Mouse (Mus musculus): ENCODE data around the gene Asb2. TPM values are rescaled to one million over a fixed set of nuclear protein-coding genes. Genes with fewer than 3 reads are reported as not detected.

Gene Asb2
- polyA plus RNA-seq, 1 experiment from 2014 or later = 1.8 TPM

DNA sequence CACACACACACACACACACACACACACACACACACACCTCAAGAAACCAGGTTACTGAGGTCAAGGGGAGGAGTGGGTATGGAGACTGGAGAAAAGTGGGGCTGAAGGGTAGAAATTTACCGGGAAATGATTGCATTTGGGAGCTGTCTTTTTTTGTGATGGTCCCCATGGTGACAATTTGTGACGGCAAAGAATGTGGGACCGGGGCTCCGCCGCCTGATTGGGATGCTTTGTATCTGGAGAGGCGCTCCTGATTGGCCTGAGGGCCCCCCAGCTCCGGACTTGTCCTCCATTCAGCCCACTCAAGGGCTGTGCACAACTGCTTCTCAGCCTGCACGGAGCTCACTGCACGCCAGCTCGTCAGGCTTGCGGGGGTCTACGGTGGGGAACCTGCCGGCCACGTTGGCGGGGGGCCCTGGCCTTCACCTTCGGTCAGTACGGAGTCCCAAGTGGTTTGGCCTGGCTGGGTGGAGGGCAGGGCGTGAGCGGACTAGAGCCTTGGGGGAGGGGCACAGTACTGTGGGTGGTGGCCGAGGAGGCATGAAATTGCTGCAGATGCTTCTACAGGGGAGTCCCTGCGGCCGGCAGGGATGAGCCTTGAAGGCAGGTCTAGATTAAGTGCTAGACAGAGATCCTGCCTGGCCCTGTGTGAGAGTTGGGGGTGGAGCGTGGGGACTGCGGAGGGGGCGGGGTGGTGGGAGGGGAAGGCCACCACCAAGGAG lies 41.0 kb downstream of the Asb2 start:
- no peak overlapping the region for H3K27ac ChIP-seq
- DNase-seq (ENCODE audit: low spot score) (no peak), ATAC-seq (replicated peaks; ENCODE audit: low FRiP score, low read depth) (peak; percentile 30)
- H3K4me1 ChIP-seq (replicated peaks; ENCODE audit: insufficient read depth, low read length) = peaks cover 5% of the 10 kb centered on the region; the same call in 1 of the 2 replicates
- H3K9me3 ChIP-seq (replicated peaks; ENCODE audit: low read length) = no peaks in the 10 kb centered on the region
- H3K4me3 ChIP-seq (replicated peaks; ENCODE audit: low read depth, low read length) = no peak overlapping the region
- 0 out of 2 replicates have a peak, but pooled peaks cover 9% of the 10 kb centered on the region for H3K27me3 ChIP-seq (ENCODE audit: insufficient read depth, low read length)
- 8% methylated on average over 25 of the region's 25 CpGs for WGBS
- peak overlapping the region; percentile 46 for H3K4me2 ChIP-seq (ENCODE audit: low read length)
- peak overlapping the region; percentile 23; the same call in 1 of the 2 replicates for H3K9ac ChIP-seq (ENCODE audit: low read depth, low read length)
- no peaks in the 10 kb centered on the region for H3K36me3 ChIP-seq (ENCODE audit: insufficient read depth, low read length)
- no peak for TF ChIP-seq CTCF (IDR thresholded peaks at IDR 0.05; ENCODE audit: low read depth)

DNA sequence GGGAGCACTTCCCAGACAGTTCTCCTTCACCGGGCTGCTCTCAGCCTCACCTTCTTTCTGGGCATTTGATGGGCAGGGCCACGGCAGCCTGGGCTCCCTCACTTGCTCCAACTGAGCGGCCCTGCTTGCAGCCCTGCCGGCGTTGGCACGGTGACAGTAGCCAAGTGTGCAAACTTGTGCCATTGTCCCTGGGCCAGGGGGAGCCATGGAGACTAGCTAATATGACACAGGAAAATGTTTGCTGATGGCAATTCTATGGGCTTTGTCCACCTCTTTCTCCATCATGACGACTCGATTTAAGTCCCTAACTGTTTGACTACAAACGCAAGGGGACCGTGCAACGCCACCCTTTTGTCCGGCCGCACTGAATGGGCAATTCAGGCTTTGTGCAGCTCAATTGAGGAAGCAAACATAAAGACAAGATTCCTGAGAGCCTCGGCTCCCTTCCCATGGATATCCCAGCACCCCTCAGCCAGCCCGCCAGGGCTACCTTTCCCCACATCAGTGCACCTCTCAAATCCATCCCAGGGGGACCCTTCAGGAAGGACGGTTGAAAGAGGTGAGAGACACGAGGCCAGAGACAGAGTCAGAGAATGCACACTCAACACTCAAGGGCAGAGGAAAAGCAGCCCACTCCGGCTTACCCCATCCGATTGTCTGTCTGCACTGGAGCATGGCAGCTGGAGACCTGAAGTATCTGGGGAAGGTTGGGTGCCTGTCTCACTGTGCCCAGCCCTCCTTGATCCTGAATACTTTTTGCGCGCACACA lies 41.7 kb downstream of the Asb2 start:
- H3K4me3 ChIP-seq (replicated peaks; ENCODE audit: low read depth, low read length) = no peak overlapping the region
- H3K27ac ChIP-seq = no peak overlapping the region
- 0 out of 2 replicates have a peak, but pooled peaks cover 9% of the 10 kb centered on the region for H3K27me3 ChIP-seq (ENCODE audit: insufficient read depth, low read length)
- WGBS = 59% methylated on average over 21 of the region's 21 CpGs
- no peak overlapping the region for H3K4me2 ChIP-seq (ENCODE audit: low read length)
- no peak for DNase-seq (ENCODE audit: low spot score)
- peaks cover 5% of the 10 kb centered on the region; the same call in 1 of the 2 replicates for H3K4me1 ChIP-seq (replicated peaks; ENCODE audit: insufficient read depth, low read length)
- H3K9me3 ChIP-seq (replicated peaks; ENCODE audit: low read length) = no peaks in the 10 kb centered on the region
- no peak for ATAC-seq (replicated peaks; ENCODE audit: low FRiP score, low read depth)
- no peaks in the 10 kb centered on the region for H3K36me3 ChIP-seq (ENCODE audit: insufficient read depth, low read length)
- TF ChIP-seq CTCF (IDR thresholded peaks at IDR 0.05; ENCODE audit: low read depth) = no peak
- H3K9ac ChIP-seq (ENCODE audit: low read depth, low read length) = no peak overlapping the region

DNA sequence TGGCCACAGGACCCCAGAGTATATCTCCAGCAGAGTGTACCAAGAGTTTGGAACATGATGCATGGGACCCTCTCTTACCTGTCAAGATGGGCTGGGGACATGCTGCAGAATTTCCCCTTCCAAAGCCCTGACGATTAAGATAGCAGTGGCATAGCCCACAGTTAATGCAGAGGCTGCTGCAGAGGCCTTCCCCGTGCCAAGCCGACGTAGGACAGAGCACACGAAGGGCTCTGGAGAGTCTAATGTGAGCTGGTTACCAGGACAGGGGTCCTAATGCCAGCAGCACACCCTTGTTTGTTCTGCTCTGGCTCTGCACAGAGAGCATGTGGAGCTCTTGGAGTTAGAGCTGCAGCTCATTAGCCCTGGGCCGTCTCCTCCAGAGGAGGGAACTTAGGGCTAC lies 42.5 kb downstream of the Asb2 start:
- Histone ChIP-seq H3K4me3 (replicated peaks; ENCODE audit: low read depth, low read length) (no peak overlapping the region), H3K9ac (ENCODE audit: low read depth, low read length) (no peak overlapping the region), H3K27ac (no peak overlapping the region), H3K4me1 (replicated peaks; ENCODE audit: insufficient read depth, low read length) (peaks cover 5% of the 10 kb centered on the region; the same call in 1 of the 2 replicates), H3K36me3 (ENCODE audit: insufficient read depth, low read length) (no peaks in the 10 kb centered on the region), H3K27me3 (ENCODE audit: insufficient read depth, low read length) (0 out of 2 replicates have a peak, but pooled peaks cover 9% of the 10 kb centered on the region), H3K9me3 (replicated peaks; ENCODE audit: low read length) (no peaks in the 10 kb centered on the region), H3K4me2 (ENCODE audit: low read length) (no peak overlapping the region)
- no peak for TF ChIP-seq CTCF (IDR thresholded peaks at IDR 0.05; ENCODE audit: low read depth)
- 84% methylated on average over 6 of the region's 6 CpGs for WGBS
- ATAC-seq (replicated peaks; ENCODE audit: low FRiP score, low read depth) (no peak), DNase-seq (ENCODE audit: low spot score) (no peak)

GRCm38 (mm10) chr12:103311921-103312320 lies 43.9 kb downstream of the Asb2 start:
- WGBS = 79% methylated on average over 8 of the region's 8 CpGs
- no peak for DNase-seq (ENCODE audit: low spot score)
- H3K27me3 ChIP-seq (ENCODE audit: insufficient read depth, low read length) = 0 out of 2 replicates have a peak, but pooled peaks cover 9% of the 10 kb centered on the region
- peaks cover 5% of the 10 kb centered on the region; the same call in 1 of the 2 replicates for H3K4me1 ChIP-seq (replicated peaks; ENCODE audit: insufficient read depth, low read length)
- no peak overlapping the region for H3K27ac ChIP-seq
- no peaks in the 10 kb centered on the region for H3K36me3 ChIP-seq (ENCODE audit: insufficient read depth, low read length)
- no peak for TF ChIP-seq CTCF (IDR thresholded peaks at IDR 0.05; ENCODE audit: low read depth)
- H3K4me3 ChIP-seq (replicated peaks; ENCODE audit: low read depth, low read length) = no peak overlapping the region
- no peak overlapping the region for H3K9ac ChIP-seq (ENCODE audit: low read depth, low read length)
- H3K9me3 ChIP-seq (replicated peaks; ENCODE audit: low read length) = no peaks in the 10 kb centered on the region
- no peak for ATAC-seq (replicated peaks; ENCODE audit: low FRiP score, low read depth)
- H3K4me2 ChIP-seq (ENCODE audit: low read length) = no peak overlapping the region

- 63% methylated on average over 2 of the region's 2 CpGs for WGBS
- H3K4me2 ChIP-seq (ENCODE audit: low read length) = no peak within 1 kb of the TSS
- H3K4me1 ChIP-seq (replicated peaks; ENCODE audit: insufficient read depth, low read length) = peaks cover 5% of the 10 kb centered on the region; the same call in 1 of the 2 replicates
- DNase-seq (ENCODE audit: low spot score) (no peak), ATAC-seq (replicated peaks; ENCODE audit: low FRiP score, low read depth) (no peak)
- no peak within 1 kb of the TSS for H3K4me3 ChIP-seq (replicated peaks; ENCODE audit: low read depth, low read length)
- no peaks in the 10 kb centered on the region for H3K9me3 ChIP-seq (replicated peaks; ENCODE audit: low read length)
- H3K27ac ChIP-seq = no peak within 1 kb of the TSS
- TF ChIP-seq CTCF (IDR thresholded peaks at IDR 0.05; ENCODE audit: low read depth) = no peak
- H3K36me3 ChIP-seq (ENCODE audit: insufficient read depth, low read length) = no peaks in the 10 kb centered on the region
- no peak within 1 kb of the TSS for H3K9ac ChIP-seq (ENCODE audit: low read depth, low read length)
- 0 out of 2 replicates have a peak, but pooled peaks cover 9% of the 10 kb centered on the region for H3K27me3 ChIP-seq (ENCODE audit: insufficient read depth, low read length)
Measured at GRCm38 (mm10) chr12:103310744-103311267, 45.0 kb downstream of the Asb2 start, which contains the start of gene Fam181a. Gene Fam181a, plus strand, starts transcription at chr12:103310975.

DNA sequence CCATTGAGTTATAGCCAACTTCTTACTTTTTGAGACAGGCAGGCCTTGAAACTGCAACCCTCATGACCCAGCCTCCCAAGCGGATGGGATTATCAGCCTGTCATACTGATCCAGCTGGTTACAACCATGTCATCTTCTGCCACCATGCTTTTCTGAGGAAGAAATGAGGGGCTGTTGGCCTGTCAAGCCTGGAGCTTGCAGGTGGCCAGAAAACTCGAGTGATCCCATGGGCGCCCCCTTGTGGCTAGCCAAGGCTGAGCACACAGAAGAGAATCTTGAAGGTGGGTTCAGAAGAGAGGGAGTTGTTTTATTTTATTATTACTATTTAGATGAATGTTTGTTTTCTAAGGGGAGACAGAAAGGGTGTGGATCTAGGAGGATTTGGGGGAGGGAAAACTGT lies 49.1 kb downstream of the Asb2 start:
- Histone ChIP-seq H3K27me3 (ENCODE audit: insufficient read depth, low read length) (no peaks in the 10 kb centered on the region), H3K9me3 (replicated peaks; ENCODE audit: low read length) (no peaks in the 10 kb centered on the region), H3K27ac (no peak overlapping the region), H3K36me3 (ENCODE audit: insufficient read depth, low read length) (no peaks in the 10 kb centered on the region), H3K9ac (ENCODE audit: low read depth, low read length) (no peak overlapping the region), H3K4me3 (replicated peaks; ENCODE audit: low read depth, low read length) (no peak overlapping the region), H3K4me1 (replicated peaks; ENCODE audit: insufficient read depth, low read length) (no peaks in the 10 kb centered on the region), H3K4me2 (ENCODE audit: low read length) (no peak overlapping the region)
- ATAC-seq (replicated peaks; ENCODE audit: low FRiP score, low read depth) (no peak), DNase-seq (ENCODE audit: low spot score) (peak; percentile 52)
- 29% methylated on average over 3 of the region's 3 CpGs for WGBS
- peak; percentile 72 for TF ChIP-seq CTCF (IDR thresholded peaks at IDR 0.05; ENCODE audit: low read depth)

All from kidney, postnatal 0 days (tissue).